Mouse (Mus musculus) bone marrow macrophage, adult 2 months (primary cell): ENCODE results near the gene Magi2.

ENCODE experiments used
- CTCF ChIP-seq: IDR thresholded peaks from 2 replicates; pipeline ENCODE4 v1.5.1; 2012; ENCODE audit warnings: low read depth, mild to moderate bottlenecking, low read length, moderate library complexity
- POLR2A ChIP-seq: IDR thresholded peaks from 2 replicates; pipeline ENCODE4 v1.6.1; 2012; ENCODE audit warnings: mild to moderate bottlenecking, low read depth, low read length, borderline replicate concordance

GRCm38 (mm10) chr5:20362154-20362553 lies 1135.3 kb downstream of the Magi2 start:
- TF ChIP-seq CTCF (no peak), POLR2A (no peak)
